Mouse (Mus musculus) hindlimb bud, embryonic 11.5 days (tissue): Measurements from ENCODE around the gene Myl9.
"Not testable (repeated sequence)": the region's sequence is repeated elsewhere in the genome, so short reads cannot be mapped to it uniquely, and the experiment has no call there.

ENCODE experiments used
- DNase-seq: peaks from one replicate; pipeline ENCODE4 v3.0.0-alpha.2; 2012; ENCODE audit warnings: low read depth, low spot score; ENCODE audit errors: extremely low spot score

The Myl9 gene

GRCm38 (mm10) chr2:156783349-156783728 is 8.1 kb downstream of the Myl9 start:
- DNase-seq, result no peak

GRCm38 (mm10) chr2:156784016-156784585 is 8.9 kb downstream of the Myl9 start:
- DNase-seq, result no peak

- no peak for DNase-seq
Observed at GRCm38 (mm10) chr2:156784891-156785290, 9.7 kb downstream of the Myl9 start.

GRCm38 (mm10) chr2:156786369-156786768 is 11.1 kb downstream of the Myl9 start:
- not testable (repeated sequence) for DNase-seq

GRCm38 (mm10) chr2:156787090-156787775 is 12.0 kb downstream of the Myl9 start:
- no peak for DNase-seq

- no peak for DNase-seq
Observed at GRCm38 (mm10) chr2:156787776-156788105, 12.5 kb downstream of the Myl9 start.

- DNase-seq, result no peak
Observed at GRCm38 (mm10) chr2:156788836-156789235, 13.6 kb downstream of the Myl9 start.

- DNase-seq, result no peak
Observed at GRCm38 (mm10) chr2:156798516-156798915, 23.3 kb downstream of the Myl9 start.

GRCm38 (mm10) chr2:156801045-156801444 is 25.8 kb downstream of the Myl9 start:
- no peak for DNase-seq

GRCm38 (mm10) chr2:156802116-156802515 is 26.9 kb downstream of the Myl9 start:
- DNase-seq, result not testable (repeated sequence)

GRCm38 (mm10) chr2:156803698-156804372 is 28.6 kb downstream of the Myl9 start:
- no peak for DNase-seq

GRCm38 (mm10) chr2:156804589-156804988 is 29.4 kb downstream of the Myl9 start:
- DNase-seq, result no peak

GRCm38 (mm10) chr2:156806886-156807285 is 31.7 kb downstream of the Myl9 start:
- no peak for DNase-seq

- DNase-seq, result peak; percentile 72
Observed at GRCm38 (mm10) chr2:156809579-156809978, 34.4 kb downstream of the Myl9 start.

GRCm38 (mm10) chr2:156810716-156811115 is 35.5 kb downstream of the Myl9 start:
- DNase-seq, result no peak

- no peak for DNase-seq
Observed at GRCm38 (mm10) chr2:156811556-156811955, 36.3 kb downstream of the Myl9 start.

GRCm38 (mm10) chr2:156814344-156814801 is 39.2 kb downstream of the Myl9 start:
- no peak for DNase-seq

- DNase-seq, result no peak
Observed at GRCm38 (mm10) chr2:156814893-156815292, 39.7 kb downstream of the Myl9 start.

GRCm38 (mm10) chr2:156815412-156815811 is 40.2 kb downstream of the Myl9 start:
- no peak for DNase-seq

- DNase-seq, result no peak
Observed at GRCm38 (mm10) chr2:156816116-156816515, 40.9 kb downstream of the Myl9 start.

GRCm38 (mm10) chr2:156825128-156825527 is 49.9 kb downstream of the Myl9 start:
- not testable (repeated sequence) for DNase-seq
